Mouse (Mus musculus) CH12.LX (cell line): ENCODE data around the gene Kcng4. TPM values are rescaled to one million over a fixed set of nuclear protein-coding genes. Genes with fewer than 3 reads are reported as not detected.
A peak's percentile ranks its signal among the peaks of the same experiment; 100 is the strongest.

Experiments used
- DNase-seq: peaks from one replicate; pipeline ENCODE4 v3.0.0-alpha.2; 2013; ENCODE audit errors: extremely low read depth
- H3K27ac ChIP-seq: 2 replicates; pipeline ENCODE4 v1.5.1; 2012; ENCODE audit warnings: low read depth, mild to moderate bottlenecking, control low read depth, moderate library complexity; ENCODE audit not compliant: insufficient read depth
- H3K27me3 ChIP-seq: replicated peaks from 2 replicates; pipeline ENCODE3; 2012; ENCODE audit warnings: inconsistent platforms
- H3K36me3 ChIP-seq, 2 experiments: replicated peaks in 1 of 2; 2 replicates each; pipeline versions ENCODE3 to v1.6.1; 2012; ENCODE audit warnings: inconsistent platforms in 1 of 2, low read length in 1 of 2, mild to moderate bottlenecking in 1 of 2, mixed read lengths in 1 of 2, moderate library complexity in 1 of 2; ENCODE audit not compliant: control insufficient read depth in 1 of 2, insufficient read depth in 1 of 2
- H3K4me1 ChIP-seq, 2 experiments: 2 replicates each; pipeline ENCODE4 v1.6.1; 2012; ENCODE audit warnings: inconsistent platforms in 1 of 2, moderate library complexity in 1 of 2; ENCODE audit not compliant: insufficient read depth in 2 of 2, control insufficient read depth in 1 of 2
- H3K4me2 ChIP-seq: 2 replicates; pipeline ENCODE4 v1.6.1; 2012; ENCODE audit warnings: low read depth, mild to moderate bottlenecking, control low read depth; ENCODE audit not compliant: poor library complexity, insufficient read depth, severe bottlenecking
- H3K4me3 ChIP-seq, 3 experiments: fragments of 150-350 bp in 1 of 3; sonication (generic) in 1 of 3; replicated peaks in 1 of 3; 2 replicates each; pipeline versions ENCODE3 to v1.5.1; 2011 to 2012; ENCODE audit warnings: low read depth in 2 of 3, low read length in 2 of 3, mild to moderate bottlenecking in 2 of 3, moderate library complexity in 2 of 3, control low read depth in 1 of 3, improper control_type of control experiment in 1 of 3, inconsistent platforms in 1 of 3, mixed read lengths in 1 of 3; ENCODE audit not compliant: poor library complexity in 1 of 3
- H3K79me2 ChIP-seq: replicated peaks from 2 replicates; pipeline ENCODE4 v1.6.1; 2012; ENCODE audit warnings: mild to moderate bottlenecking, moderate library complexity; ENCODE audit not compliant: control insufficient read depth, poor library complexity, insufficient read depth, severe bottlenecking; ENCODE audit errors: extremely low read depth
- H3K9ac ChIP-seq: 2 replicates; pipeline ENCODE4 v1.6.1; 2012; ENCODE audit warnings: low read depth, mild to moderate bottlenecking, control low read depth, moderate library complexity; ENCODE audit not compliant: insufficient read depth
- H3K9me3 ChIP-seq: replicated peaks from 2 replicates; pipeline ENCODE3; 2012; ENCODE audit warnings: low read length, inconsistent platforms, mixed read lengths
- CHD2 ChIP-seq: IDR thresholded peaks from 2 replicates; pipeline ENCODE4 v1.6.1; 2011; ENCODE audit warnings: low read length, improper control_type of control experiment
- CTCF ChIP-seq, 2 experiments: IDR thresholded peaks in 1 of 2; conservative IDR thresholded peaks in 1 of 2; 2 replicates each; pipeline ENCODE4 v1.5.1; 2011 to 2012; ENCODE audit warnings: low read depth in 2 of 2, low read length in 2 of 2, improper control_type of control experiment in 1 of 2, inconsistent platforms in 1 of 2, mild to moderate bottlenecking in 1 of 2, moderate library complexity in 1 of 2
- EP300 ChIP-seq: IDR thresholded peaks from 2 replicates; pipeline ENCODE4 v1.6.1; 2011; ENCODE audit warnings: low read length, improper control_type of control experiment
- HCFC1 ChIP-seq: IDR thresholded peaks from 2 replicates; pipeline ENCODE4 v1.6.1; 2012; ENCODE audit warnings: low read depth, mild to moderate bottlenecking, inconsistent platforms, low read length, improper control_type of control experiment
- IRF4 ChIP-seq: IDR thresholded peaks from 2 replicates; pipeline ENCODE4 v1.6.1; 2014; ENCODE audit warnings: low read depth, mild to moderate bottlenecking, inconsistent platforms, low read length, improper control_type of control experiment
- JUN ChIP-seq: IDR thresholded peaks from 2 replicates; pipeline ENCODE4 v1.6.1; 2011; ENCODE audit warnings: low read depth, mild to moderate bottlenecking, low read length, improper control_type of control experiment, moderate library complexity; ENCODE audit not compliant: insufficient read depth
- JUND ChIP-seq: conservative IDR thresholded peaks from 2 replicates; pipeline ENCODE4 v1.6.1; 2011; ENCODE audit warnings: low read depth, low read length, improper control_type of control experiment
- MAZ ChIP-seq: IDR thresholded peaks from 2 replicates; pipeline ENCODE4 v1.6.1; 2012; ENCODE audit warnings: low read depth, mild to moderate bottlenecking, inconsistent platforms, low read length, improper control_type of control experiment, moderate library complexity
- MEF2A ChIP-seq: IDR thresholded peaks from 2 replicates; pipeline ENCODE4 v1.6.1; 2014; ENCODE audit warnings: low read depth, mild to moderate bottlenecking, inconsistent platforms, low read length, improper control_type of control experiment, borderline replicate concordance
- NELFE ChIP-seq: IDR thresholded peaks from 2 replicates; pipeline ENCODE4 v1.6.1; 2011; ENCODE audit warnings: low read depth, low read length, improper control_type of control experiment
- POLR2A ChIP-seq: IDR thresholded peaks from 2 replicates; pipeline ENCODE4 v1.6.1; 2011; ENCODE audit warnings: low read depth, mild to moderate bottlenecking, improper control_type of control experiment, low read length
- POLR2AphosphoS2 ChIP-seq: IDR thresholded peaks from 2 replicates; pipeline ENCODE4 v1.6.1; 2011; ENCODE audit warnings: low read depth, low read length, improper control_type of control experiment
- RAD21 ChIP-seq: IDR thresholded peaks from 2 replicates; pipeline ENCODE4 v1.6.1; 2011; ENCODE audit warnings: low read depth, mild to moderate bottlenecking, low read length, improper control_type of control experiment, moderate library complexity
- UBTF ChIP-seq: IDR thresholded peaks from 2 replicates; pipeline ENCODE4 v1.6.1; 2012; ENCODE audit warnings: low read depth, mild to moderate bottlenecking, inconsistent platforms, low read length, improper control_type of control experiment, moderate library complexity
- USF1 ChIP-seq: IDR thresholded peaks from 2 replicates; pipeline ENCODE4 v1.6.1; 2014; ENCODE audit warnings: low read depth, mild to moderate bottlenecking, inconsistent platforms, low read length, improper control_type of control experiment
- ZKSCAN1 ChIP-seq: IDR thresholded peaks from 2 replicates; pipeline ENCODE4 v1.6.1; 2012; ENCODE audit warnings: low read depth, inconsistent platforms, low read length, improper control_type of control experiment, borderline replicate concordance
- dilution Hi-C: fragments of 300-500 bp; cut with MboI; formaldehyde crosslinking; loops from 2 replicates; pipeline ENCODE4 v1.14.3; 2020; ENCODE audit warnings: low sequenced_read_pairs; ENCODE audit not compliant: extremely low pct_unique_long_range_greater_than_20kb, extremely low pct_ligation_motif_present
- in situ Hi-C: fragments of 300-500 bp; cut with MboI; formaldehyde crosslinking; loops from 3 replicates; pipeline ENCODE4 v1.14.3; 2019; ENCODE audit warnings: low sequenced_read_pairs, low pct_ligation_motif_present, low pct_unique_long_range_greater_than_20kb, mixed read lengths
- polyA plus RNA-seq: library from polyadenylated mRNA; unstranded; fragments of >175 nt; gene quantifications from 2 replicates; pipeline ENCODE4 v1.2.1, GENCODE M21; 2012; ENCODE audit warnings: low read depth; ENCODE audit not compliant: insufficient read length
- total RNA-seq, 2 experiments: library from RNA; depleted of rRNA; stranded (reverse); fragments of 300-350 nt in 1 of 2; fragments of >200 nt in 1 of 2; gene quantifications; 2 replicates each; pipeline ENCODE4 v1.2.3; 2012 to 2014

Kcng4 gene
- total and polyA plus RNA-seq, 3 experiments, result not detected

- H3K9ac ChIP-seq, result no peak overlapping the region
- in situ Hi-C loops, result no loop called here
- H3K79me2 ChIP-seq, result no peaks in the 10 kb centered on the region
- no peak overlapping the region for H3K4me3 ChIP-seq
- no peak overlapping the region for H3K27ac ChIP-seq
- no peak for DNase-seq
- H3K9me3 ChIP-seq, result no peaks in the 10 kb centered on the region
- TF ChIP-seq USF1 (no peak), MAZ (no peak), UBTF (no peak), IRF4 (no peak), POLR2A (no peak), MEF2A (no peak), HCFC1 (no peak), EP300 (no peak), RAD21 (no peak), POLR2AphosphoS2 (no peak), CTCF (conservative IDR thresholded peaks at IDR 0.05 in 1 of 2, IDR thresholded peaks at IDR 0.05 in 1 of 2; ENCODE audit: low read depth in 2 of 2, low read length in 2 of 2) (no peak), JUND (no peak), ZKSCAN1 (no peak), NELFE (no peak), CHD2 (no peak), JUN (no peak)
- TF ChIP-seq, all 38 proteins: peak for 0
- no peaks in the 10 kb centered on the region for H3K27me3 ChIP-seq
- H3K4me1 ChIP-seq, result peaks cover 0 to 10% of the 10 kb centered on the region in 2 experiments; a peak in 2 of 4 replicates
- no peaks in the 10 kb centered on the region for H3K36me3 ChIP-seq
- H3K4me2 ChIP-seq, result no peak overlapping the region
- dilution Hi-C loops, result no loop called here
Measured at GRCm38 (mm10) chr8:119588844-119589243, 46.6 kb downstream of the Kcng4 start.

GRCm38 (mm10) chr8:119588321-119588720 lies 47.2 kb downstream of the Kcng4 start:
- no peaks in the 10 kb centered on the region for H3K36me3 ChIP-seq
- no peak overlapping the region for H3K4me3 ChIP-seq
- H3K4me1 ChIP-seq, result peaks cover 0 to 10% of the 10 kb centered on the region in 2 experiments; a peak in 2 of 4 replicates
- no peak for DNase-seq
- dilution Hi-C loops (no loop called here), in situ Hi-C loops (no loop called here)
- no peak overlapping the region for H3K4me2 ChIP-seq
- TF ChIP-seq JUN, result no peak
- peak in 1 of 2 experiments; percentile 14; a peak in 1 of 4 replicates for TF ChIP-seq CTCF (conservative IDR thresholded peaks at IDR 0.05 in 1 of 2, IDR thresholded peaks at IDR 0.05 in 1 of 2; ENCODE audit: low read depth in 2 of 2, low read length in 2 of 2)
- no peak overlapping the region for H3K27ac ChIP-seq
- H3K27me3 ChIP-seq, result no peaks in the 10 kb centered on the region
- H3K9me3 ChIP-seq, result no peaks in the 10 kb centered on the region
- H3K79me2 ChIP-seq, result no peaks in the 10 kb centered on the region
- no peak overlapping the region for H3K9ac ChIP-seq
